Mouse (Mus musculus) small intestine, adult 2 months (tissue): ENCODE measurements around the gene Ptprn2. TPM values are rescaled to one million over a fixed set of nuclear protein-coding genes. Genes with fewer than 3 reads are reported as not detected.

Source experiments
- H3K27ac ChIP-seq: fragments of 200-500 bp; 2 replicates; pipeline ENCODE4 v1.5.1; 2012; ENCODE audit warnings: low read depth, low read length, control low read depth, inconsistent platforms; ENCODE audit not compliant: insufficient read depth
- H3K27me3 ChIP-seq: fragments of 200-500 bp; 2 replicates; pipeline ENCODE4 v1.6.1; 2012; ENCODE audit warnings: mild to moderate bottlenecking, moderate library complexity, low read length, inconsistent platforms; ENCODE audit not compliant: control insufficient read depth, insufficient read depth
- H3K36me3 ChIP-seq: fragments of 200-500 bp; 2 replicates; pipeline ENCODE4 v1.6.1; 2012; ENCODE audit warnings: mild to moderate bottlenecking, low read length, control low read depth, inconsistent platforms; ENCODE audit not compliant: control insufficient read depth, insufficient read depth
- H3K4me1 ChIP-seq: fragments of 200-500 bp; 2 replicates; pipeline ENCODE4 v1.6.1; 2012; ENCODE audit warnings: low read length, inconsistent platforms, mixed read lengths; ENCODE audit not compliant: control insufficient read depth, insufficient read depth, insufficient read length
- H3K4me3 ChIP-seq: fragments of 200-500 bp; 2 replicates; pipeline ENCODE4 v1.5.1; 2012; ENCODE audit warnings: low read depth, mild to moderate bottlenecking, control low read depth, inconsistent platforms, low read length, moderate library complexity
- CTCF ChIP-seq: fragments of 200-500 bp; IDR thresholded peaks from 2 replicates; pipeline ENCODE4 v1.5.1; 2012; ENCODE audit warnings: low read depth, mild to moderate bottlenecking, control low read depth, inconsistent platforms, low read length, moderate library complexity, mixed read lengths; ENCODE audit not compliant: insufficient replicate concordance, insufficient read length; ENCODE audit errors: extremely low read depth
- POLR2A ChIP-seq: fragments of 200-500 bp; IDR thresholded peaks from 2 replicates; pipeline ENCODE4 v1.6.1; 2012; ENCODE audit warnings: low read depth, mild to moderate bottlenecking, control low read depth, inconsistent platforms, low read length, moderate library complexity
- WGBS: fragments of 180-500 bp; shearing (Covaris S2); methylation state at CpG from one replicate; pipeline ENCODE4 v1.1.7; 2018; 5-methylcytosine and 5-hydroxymethylcytosine counted together
- polyA plus RNA-seq: library from polyadenylated mRNA; depleted of rRNA; stranded (reverse); fragments of >200 nt; gene quantifications from 2 replicates; pipeline ENCODE4 v1.2.3, GENCODE M21; 2012

Gene Ptprn2
- polyA plus RNA-seq, 1 experiment = 11.6 TPM

DNA sequence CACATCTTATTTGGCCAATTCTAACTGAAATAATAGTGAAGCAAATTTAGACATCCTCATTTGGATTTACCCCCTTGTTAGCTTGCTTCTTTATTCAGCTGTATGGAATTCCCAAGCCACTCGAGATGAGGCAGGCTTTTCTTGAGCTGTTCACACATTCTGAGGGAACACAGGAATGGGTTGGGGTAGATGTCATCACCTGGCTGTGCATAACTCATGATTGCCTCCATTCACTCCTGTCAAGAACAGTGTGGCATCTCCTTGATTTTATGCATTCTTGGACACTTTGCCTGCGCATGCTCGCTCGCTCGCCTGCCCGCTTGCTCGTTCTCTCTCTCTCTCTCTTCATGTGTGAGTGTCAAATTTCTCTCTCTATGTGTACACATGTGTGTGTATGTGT lies 573.5 kb downstream of the Ptprn2 start:
- TF ChIP-seq POLR2A (no peak), CTCF (no peak)
- Histone ChIP-seq H3K27me3 (no peaks in the 10 kb centered on the region), H3K4me1 (no peaks in the 10 kb centered on the region), H3K27ac (no peak overlapping the region), H3K4me3 (no peak overlapping the region), H3K36me3 (no peaks in the 10 kb centered on the region)
- WGBS = 82% methylated on average over 7 of the region's 7 CpGs

DNA sequence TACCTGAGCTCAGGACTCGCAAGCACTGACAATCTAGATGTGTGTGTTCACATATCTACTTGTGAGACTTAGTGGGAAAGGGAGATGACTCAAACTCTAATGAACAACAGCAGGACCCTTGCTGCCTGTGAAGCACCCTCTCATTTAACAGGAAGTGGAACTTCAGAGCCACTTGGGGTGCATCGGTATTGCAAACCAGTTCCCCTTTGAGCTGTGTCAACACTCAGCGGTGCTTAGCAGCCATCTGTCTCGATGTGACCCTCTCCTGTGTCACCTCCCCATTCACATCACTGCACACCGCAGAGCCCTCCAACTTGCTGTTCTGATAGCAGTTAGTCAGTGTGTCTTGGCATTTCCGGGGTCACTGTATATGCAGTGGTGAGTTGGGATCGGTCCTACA lies 592.1 kb downstream of the Ptprn2 start:
- TF ChIP-seq CTCF (no peak), POLR2A (no peak)
- H3K4me3 ChIP-seq = no peak overlapping the region
- no peaks in the 10 kb centered on the region for H3K27me3 ChIP-seq
- WGBS = 58% methylated on average over 7 of the region's 7 CpGs
- H3K27ac ChIP-seq = no peak overlapping the region
- H3K36me3 ChIP-seq = no peaks in the 10 kb centered on the region
- no peaks in the 10 kb centered on the region for H3K4me1 ChIP-seq

DNA sequence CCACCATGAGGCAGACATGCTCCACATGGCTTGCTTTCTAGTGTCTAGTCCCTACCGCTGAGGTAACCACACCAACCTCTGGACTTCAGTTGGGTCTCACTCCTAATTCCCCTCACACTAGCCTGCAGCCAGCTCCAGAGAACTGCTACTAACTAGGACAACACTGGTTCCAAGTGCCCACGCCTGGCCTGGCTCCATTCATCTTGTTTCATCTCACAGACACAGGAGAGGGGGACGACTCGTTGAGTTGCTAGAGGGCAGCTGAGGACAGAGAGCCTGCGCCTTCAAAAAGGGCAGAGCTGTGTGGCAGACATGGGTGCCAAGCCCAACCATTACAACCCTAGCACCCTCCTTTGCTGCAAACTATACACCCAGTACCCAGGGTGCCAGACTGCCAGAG lies 593.4 kb downstream of the Ptprn2 start:
- no peak overlapping the region for H3K27ac ChIP-seq
- H3K4me1 ChIP-seq = no peaks in the 10 kb centered on the region
- TF ChIP-seq CTCF (no peak), POLR2A (no peak)
- no peaks in the 10 kb centered on the region for H3K36me3 ChIP-seq
- H3K27me3 ChIP-seq = no peaks in the 10 kb centered on the region
- 75% methylated on average over 5 of the region's 5 CpGs for WGBS
- H3K4me3 ChIP-seq = no peak overlapping the region

DNA sequence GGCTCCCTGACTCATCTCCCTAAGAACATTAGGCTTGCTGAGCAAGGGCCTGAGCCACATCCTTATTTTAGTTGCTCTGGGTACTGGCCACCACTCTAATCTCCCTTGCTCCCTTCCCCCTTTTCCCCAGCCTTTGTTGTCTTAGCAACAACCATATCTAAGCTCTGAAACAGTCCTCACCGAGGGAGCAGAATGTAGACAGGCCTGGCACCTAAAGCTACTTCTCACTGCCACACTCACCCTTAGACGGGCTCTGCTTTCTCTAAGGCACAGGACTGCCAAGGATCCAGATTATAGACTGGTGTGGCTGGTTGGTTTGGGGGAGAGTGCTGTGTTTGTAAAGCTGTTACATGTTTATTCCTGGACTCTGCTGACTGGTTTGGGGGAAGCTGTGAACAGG lies 594.2 kb downstream of the Ptprn2 start:
- Histone ChIP-seq H3K36me3 (no peaks in the 10 kb centered on the region), H3K4me3 (no peak overlapping the region), H3K27ac (no peak overlapping the region), H3K4me1 (no peaks in the 10 kb centered on the region), H3K27me3 (no peaks in the 10 kb centered on the region)
- WGBS = 52% methylated on average over 2 of the region's 2 CpGs
- TF ChIP-seq CTCF (no peak), POLR2A (no peak)

DNA sequence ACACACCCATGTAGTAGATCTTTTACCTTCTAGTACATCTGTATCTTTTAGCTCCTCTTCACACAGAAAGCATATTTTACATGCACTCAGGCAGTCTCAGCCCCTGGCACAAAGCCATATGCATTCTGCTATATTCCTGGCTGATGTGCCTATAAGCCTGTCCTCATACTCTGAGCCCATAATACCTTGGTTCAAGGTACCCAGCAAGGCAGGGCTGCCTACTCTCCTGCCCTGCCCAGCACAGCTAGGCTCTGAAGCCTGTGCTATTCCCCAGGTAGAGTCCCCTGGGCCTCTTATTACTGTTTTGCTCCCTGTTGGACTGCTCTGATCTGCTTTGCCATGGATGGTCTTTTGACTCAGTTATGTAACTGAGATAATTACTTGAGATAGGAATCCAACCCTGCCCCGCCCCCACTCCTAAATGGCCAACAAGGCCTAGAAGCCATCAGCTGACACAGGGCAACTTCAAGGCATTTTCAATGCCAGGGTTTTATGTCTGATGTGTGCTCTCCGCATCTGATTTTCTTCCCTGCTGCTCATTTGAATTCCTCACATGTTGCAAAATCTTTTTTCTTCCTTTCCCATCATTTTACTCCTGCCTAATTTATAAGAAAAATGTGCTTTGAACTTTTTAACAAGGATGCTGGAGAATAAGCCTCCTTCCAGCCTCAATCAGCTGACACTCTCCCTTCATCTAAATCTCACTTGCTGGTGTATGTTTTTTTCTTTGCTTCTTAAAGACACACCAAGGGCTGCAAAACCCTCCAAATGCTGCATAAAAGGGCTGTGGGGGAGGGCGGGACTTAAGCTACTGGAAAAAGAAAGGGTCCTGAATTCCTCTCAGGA lies 598.6 kb downstream of the Ptprn2 start:
- Histone ChIP-seq H3K36me3 (no peaks in the 10 kb centered on the region), H3K4me1 (no peaks in the 10 kb centered on the region), H3K4me3 (no peak overlapping the region), H3K27me3 (no peaks in the 10 kb centered on the region), H3K27ac (no peak overlapping the region)
- no peak for TF ChIP-seq POLR2A
- WGBS = 85% methylated on average over 3 of the region's 3 CpGs

DNA sequence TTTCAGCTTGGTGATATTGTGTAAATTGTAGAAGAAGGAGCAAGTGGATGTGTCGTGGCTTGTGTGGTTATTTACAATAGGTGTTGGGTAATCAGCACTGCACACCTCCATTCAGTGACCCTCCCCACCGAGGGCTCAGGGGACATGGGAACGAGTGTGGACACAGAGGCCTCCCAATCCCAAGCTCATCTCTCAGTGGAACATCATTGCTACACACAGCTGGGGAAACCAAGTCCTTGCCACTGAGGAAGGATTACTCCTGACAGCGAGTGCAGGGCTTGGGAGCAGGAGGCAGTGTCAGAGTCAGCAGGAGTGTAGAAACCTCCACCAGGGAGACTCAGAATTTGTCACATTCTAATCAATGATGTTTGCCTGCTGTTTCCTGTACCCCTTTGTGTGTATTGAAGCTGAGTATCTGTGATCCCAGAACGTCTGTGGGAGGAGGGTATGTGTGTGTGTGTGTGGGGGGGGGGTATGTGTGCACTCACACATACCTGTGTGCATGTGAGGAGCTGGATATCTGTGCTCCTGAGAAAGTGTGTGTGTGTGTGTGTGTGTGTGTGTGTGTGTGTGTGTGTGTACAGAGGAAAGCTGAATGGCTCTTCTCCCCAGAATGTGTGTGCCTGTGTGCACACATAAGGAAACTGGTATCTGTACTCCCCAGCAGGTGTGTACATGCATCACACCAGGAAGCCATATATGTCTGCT lies 599.3 kb downstream of the Ptprn2 start:
- Histone ChIP-seq H3K36me3 (no peaks in the 10 kb centered on the region), H3K27ac (no peak overlapping the region), H3K4me3 (no peak overlapping the region), H3K27me3 (no peaks in the 10 kb centered on the region), H3K4me1 (no peaks in the 10 kb centered on the region)
- no peak for TF ChIP-seq CTCF
- no peak for TF ChIP-seq POLR2A
- 35% methylated on average over 5 of the region's 5 CpGs for WGBS

DNA sequence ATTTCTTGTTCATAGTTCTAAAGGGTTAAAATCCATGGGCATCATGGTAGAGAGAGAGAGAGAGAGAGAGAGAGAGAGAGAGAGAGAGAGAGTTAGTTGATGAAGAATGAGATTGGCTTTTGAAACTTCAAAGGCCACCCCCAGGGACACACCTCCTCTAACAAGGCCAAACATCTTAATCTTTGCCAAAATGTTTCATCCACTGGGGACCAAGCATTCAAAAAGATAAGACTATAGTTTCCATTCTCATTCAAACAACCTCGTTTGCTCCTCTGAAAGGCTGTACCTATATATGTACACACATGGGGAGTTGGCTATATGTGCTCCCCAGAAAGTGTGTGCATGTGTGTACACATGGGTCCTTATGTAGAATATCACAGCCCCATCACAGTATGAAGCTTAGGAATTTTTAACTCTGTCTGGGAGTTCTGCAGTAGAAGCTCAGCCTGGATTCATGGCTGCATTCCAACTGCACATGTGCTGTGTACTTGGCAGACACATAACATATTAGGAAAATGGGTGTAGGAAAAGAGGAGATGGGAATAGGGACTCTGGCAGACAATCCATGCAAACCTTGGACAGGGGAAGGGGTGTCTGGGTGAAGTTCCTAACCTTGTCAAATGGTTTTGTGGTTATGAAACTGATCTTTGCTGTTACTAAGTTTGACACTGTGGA lies 600.3 kb downstream of the Ptprn2 start:
- TF ChIP-seq POLR2A (no peak), CTCF (no peak)
- Histone ChIP-seq H3K36me3 (no peaks in the 10 kb centered on the region), H3K27me3 (no peaks in the 10 kb centered on the region), H3K4me3 (no peak overlapping the region), H3K4me1 (no peaks in the 10 kb centered on the region), H3K27ac (no peak overlapping the region)
- 35% methylated on average over 1 of the region's 1 CpGs for WGBS
